10 mouse cellular contexts compared by ENCODE assay signal in the genomic region with DNA sequence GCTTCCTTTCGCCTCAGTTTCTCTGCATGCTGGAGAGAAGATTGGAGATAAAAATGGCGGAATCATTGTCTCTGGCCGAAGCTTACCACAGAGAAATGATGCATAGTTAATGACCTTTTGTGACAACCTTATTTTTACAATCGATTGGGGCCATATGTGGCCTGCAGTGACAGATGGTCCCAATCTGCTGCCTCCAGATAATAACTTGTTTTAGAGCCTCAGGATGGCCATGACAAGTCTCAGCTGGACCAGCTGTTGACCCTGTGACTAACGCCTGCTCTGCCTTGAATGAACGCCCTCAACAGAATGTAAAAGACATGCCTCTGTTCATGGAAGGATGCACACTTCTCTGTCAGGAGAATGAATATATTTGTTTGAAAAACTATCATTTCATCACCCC.
DNase-seq lines count a peak whose midpoint lies in the region; ATAC-seq and TF ChIP-seq lines count a peak whose summit lies in the region.
"Had no signal": no experiment of that assay in that cellular context is flagged by ENCODE, and none has a peak within 500 bp of the region (broad histone marks: within the 10 kb centered on the region; RNA-seq: fewer than 3 reads in every experiment).

No protein-coding gene starts in this region.

- no peak for TF ChIP-seq CTCF in midbrain, postnatal 0 days (IDR thresholded peaks at IDR 0.05)

- H3K9ac ChIP-seq in forebrain, embryonic 14.5 days (ENCODE audit: low read length): no peak overlapping the region
- no peak overlapping the region for H3K9ac ChIP-seq in midbrain, postnatal 0 days (replicated peaks; ENCODE audit: low read length, poor library complexity, severe bottlenecking)
- no peak overlapping the region for H3K9ac ChIP-seq in midbrain, embryonic 15.5 days
- H3K9ac ChIP-seq in stomach, embryonic 16.5 days (ENCODE audit: low read length): no peak overlapping the region

- no peaks in the 10 kb centered on the region for H3K9me3 ChIP-seq in forebrain, embryonic 10.5 days
- H3K9me3 ChIP-seq in forebrain, embryonic 14.5 days (replicated peaks; ENCODE audit: control insufficient read depth, low read length): no peaks in the 10 kb centered on the region
- no peaks in the 10 kb centered on the region for H3K9me3 ChIP-seq in midbrain, postnatal 0 days (ENCODE audit: low read length)
- H3K9me3 ChIP-seq in midbrain, embryonic 15.5 days: no peaks in the 10 kb centered on the region
- no peaks in the 10 kb centered on the region for H3K9me3 ChIP-seq in stomach, embryonic 16.5 days (replicated peaks; ENCODE audit: control insufficient read depth, low read length)

- ATAC-seq in forebrain, embryonic 14.5 days: no peak
- no peak for ATAC-seq in midbrain, postnatal 0 days (ENCODE audit: low FRiP score)
- ATAC-seq in midbrain, embryonic 15.5 days (replicated peaks): no peak
- peak; percentile 14; the same call in 1 of the 2 replicates for ATAC-seq in stomach, embryonic 16.5 days (ENCODE audit: insufficient read depth, low FRiP score)
- ATAC-seq: forebrain, embryonic 16.5 days had no signal

- H3K4me2 ChIP-seq in forebrain, embryonic 14.5 days (ENCODE audit: low read length): no peak overlapping the region
- H3K4me2 ChIP-seq in midbrain, postnatal 0 days (ENCODE audit: low read depth, low read length, poor library complexity, severe bottlenecking): no peak overlapping the region
- no peak overlapping the region for H3K4me2 ChIP-seq in midbrain, embryonic 15.5 days
- H3K4me2 ChIP-seq in stomach, embryonic 16.5 days (ENCODE audit: low read depth, low read length): no peak overlapping the region

- H3K4me3 ChIP-seq in forebrain, embryonic 10.5 days: no peak overlapping the region
- H3K4me3 ChIP-seq in forebrain, embryonic 14.5 days (ENCODE audit: low read depth, low read length): no peak overlapping the region
- H3K4me3 ChIP-seq in midbrain, postnatal 0 days (ENCODE audit: low read depth, low read length): no peak overlapping the region
- no peak overlapping the region for H3K4me3 ChIP-seq in midbrain, embryonic 15.5 days
- no peak overlapping the region for H3K4me3 ChIP-seq in stomach, embryonic 16.5 days (replicated peaks; ENCODE audit: low read length)

- peaks cover 14% of the 10 kb centered on the region; the same call in 1 of the 2 replicates for H3K27me3 ChIP-seq in forebrain, embryonic 10.5 days (ENCODE audit: poor library complexity, severe bottlenecking)
- H3K27me3 ChIP-seq in forebrain, embryonic 14.5 days (replicated peaks; ENCODE audit: control insufficient read depth, insufficient read depth, low read length): no peaks in the 10 kb centered on the region
- H3K27me3 ChIP-seq in midbrain, postnatal 0 days (ENCODE audit: insufficient read depth, low read length): no peaks in the 10 kb centered on the region
- 0 out of 2 replicates have a peak, but pooled peaks cover 4% of the 10 kb centered on the region for H3K27me3 ChIP-seq in midbrain, embryonic 15.5 days (replicated peaks)
- H3K27me3 ChIP-seq in stomach, embryonic 16.5 days (ENCODE audit: control insufficient read depth, insufficient read depth, low read length): no peaks in the 10 kb centered on the region

- WGBS in forebrain, embryonic 10.5 days: 69% methylated on average over 6 of the region's 6 CpGs
- 78% methylated on average over 6 of the region's 6 CpGs for WGBS in forebrain, embryonic 14.5 days
- WGBS in midbrain, postnatal 0 days: 69% methylated on average over 6 of the region's 6 CpGs
- 57% methylated on average over 6 of the region's 6 CpGs for WGBS in midbrain, embryonic 15.5 days
- 57% methylated on average over 6 of the region's 6 CpGs for WGBS in stomach, embryonic 16.5 days

- peaks cover 45% of the 10 kb centered on the region for H3K4me1 ChIP-seq in forebrain, embryonic 10.5 days
- H3K4me1 ChIP-seq in forebrain, embryonic 14.5 days (ENCODE audit: control insufficient read depth, insufficient read depth, low read length): 0 out of 2 replicates have a peak, but pooled peaks cover 3% of the 10 kb centered on the region
- H3K4me1 ChIP-seq in midbrain, postnatal 0 days (ENCODE audit: insufficient read depth, low read length): no peaks in the 10 kb centered on the region
- no peaks in the 10 kb centered on the region for H3K4me1 ChIP-seq in midbrain, embryonic 15.5 days
- peaks cover 37% of the 10 kb centered on the region for H3K4me1 ChIP-seq in stomach, embryonic 16.5 days (ENCODE audit: control insufficient read depth, insufficient read depth, low read length)

- no peak for DNase-seq in forebrain, embryonic 10.5 days (ENCODE audit: extremely low spot score, low spot score)
- no peak for DNase-seq in forebrain, embryonic 14.5 days (ENCODE audit: low spot score)
- DNase-seq in midbrain, postnatal 0 days (ENCODE audit: low spot score): peak; percentile 51
- DNase-seq in kidney, postnatal 4 days: peak; percentile 73 to 78
- no peak for DNase-seq in c-Kit-positive CD71-positive TER-119-positive erythroid progenitor cells, embryonic 14.5 days (ENCODE audit: low spot score)
- DNase-seq in thymus, postnatal 25 days: no peak
- DNase-seq: spleen, adult 18-20 months had no signal

- H3K27ac ChIP-seq in forebrain, embryonic 10.5 days: peak overlapping the region; percentile 51
- H3K27ac ChIP-seq in forebrain, embryonic 14.5 days (ENCODE audit: low read depth, low read length): no peak overlapping the region
- H3K27ac ChIP-seq in midbrain, postnatal 0 days (ENCODE audit: low read depth, low read length): no peak overlapping the region
- H3K27ac ChIP-seq in midbrain, embryonic 15.5 days: no peak overlapping the region
- H3K27ac ChIP-seq in stomach, embryonic 16.5 days (ENCODE audit: low read length): 0 out of 2 replicates have a peak overlapping the region, but pooled peaks have one; percentile 8

- no peaks in the 10 kb centered on the region for H3K36me3 ChIP-seq in forebrain, embryonic 10.5 days (replicated peaks)
- no peaks in the 10 kb centered on the region for H3K36me3 ChIP-seq in forebrain, embryonic 14.5 days (ENCODE audit: control insufficient read depth, insufficient read depth, low read length)
- H3K36me3 ChIP-seq in midbrain, postnatal 0 days (ENCODE audit: insufficient read depth, low read length): no peaks in the 10 kb centered on the region
- H3K36me3 ChIP-seq in midbrain, embryonic 15.5 days (replicated peaks): no peaks in the 10 kb centered on the region
- no peaks in the 10 kb centered on the region for H3K36me3 ChIP-seq in stomach, embryonic 16.5 days (ENCODE audit: control insufficient read depth, insufficient read depth, low read length)

Comparison
In these comparisons a context has a peak if more than half of its experiments do, and no peak if none do; other contexts are left out.
1. H3K27ac ChIP-seq: peak in forebrain, embryonic 10.5 days (single experiment) and stomach, embryonic 16.5 days (single experiment); none in forebrain, embryonic 14.5 days (single experiment), midbrain, postnatal 0 days (single experiment) and midbrain, embryonic 15.5 days (single experiment).
2. DNase-seq: peak in midbrain, postnatal 0 days (single experiment) and kidney, postnatal 4 days (2 of 2); none in forebrain, embryonic 10.5 days (single experiment), forebrain, embryonic 14.5 days (single experiment), c-Kit-positive CD71-positive TER-119-positive erythroid progenitor cells, embryonic 14.5 days (single experiment) and thymus, postnatal 25 days (single experiment).